Mouse (Mus musculus): ENCODE measurements around the gene Lad1.
A peak's percentile ranks its signal among the peaks of the same experiment; 100 is the strongest.

The Lad1 gene

DNA sequence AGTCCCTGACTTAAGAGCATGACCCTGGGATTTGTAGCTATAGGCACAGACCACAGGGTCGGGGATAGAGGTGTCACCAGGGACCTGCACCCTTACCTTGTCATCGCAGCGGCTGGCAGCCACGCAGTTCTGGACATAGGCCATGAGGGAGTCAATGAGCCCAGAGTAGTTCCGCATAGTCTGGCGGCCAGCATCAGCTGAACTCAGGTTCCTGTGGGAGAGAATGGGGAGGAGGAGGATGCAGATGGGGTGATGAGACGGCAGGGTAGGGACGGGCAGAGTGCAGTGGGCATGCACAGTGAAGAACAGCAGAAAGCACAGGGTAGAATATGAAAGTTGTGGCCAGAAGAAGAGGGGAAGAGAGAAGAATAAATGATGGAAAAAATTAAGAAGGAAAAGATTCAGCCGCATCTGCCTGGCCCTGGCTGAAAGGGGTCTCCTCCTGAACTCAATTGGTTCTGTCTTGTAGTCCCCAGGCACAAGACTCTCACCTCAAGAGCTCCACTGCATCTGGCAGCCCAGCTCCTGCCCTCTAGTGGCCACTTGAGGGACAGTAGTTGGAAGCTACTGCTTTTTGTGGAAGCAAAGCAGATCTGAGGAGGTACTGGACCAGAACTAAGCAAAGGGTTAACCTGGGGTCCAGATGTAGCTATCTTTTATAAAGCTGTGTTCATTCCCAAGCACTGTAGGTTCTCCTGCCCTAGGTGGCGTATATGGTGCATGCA lies 64.1 kb downstream of the Lad1 start:
- peak; percentile 55 for DNase-seq (ENCODE audit: low spot score)
